Mouse (Mus musculus) layer of hippocampus, adult 2 months (tissue): ENCODE results near the gene Psme2. TPM values are rescaled to one million over a fixed set of nuclear protein-coding genes. Genes with fewer than 3 reads are reported as not detected.

ENCODE experiments used
- DNase-seq, 2 experiments: peaks; one replicate each; pipeline ENCODE4 v3.0.0; 2022; ENCODE audit warnings: low spot score in 2 of 2
- H3K27ac ChIP-seq: fragments of 200-600 bp; 2 replicates; pipeline ENCODE4 v1.8.1; 2022
- H3K4me3 ChIP-seq: fragments of 200-600 bp; 2 replicates; pipeline ENCODE4 v1.8.1; 2022; ENCODE audit warnings: mild to moderate bottlenecking
- CTCF ChIP-seq: fragments of 200-600 bp; conservative IDR thresholded peaks from 2 replicates; pipeline ENCODE4 v1.8.1; 2022; ENCODE audit warnings: antibody characterized with exemption, mild to moderate bottlenecking, moderate library complexity
- total RNA-seq, 2 experiments: library from RNA; stranded (reverse); gene quantifications; 2 replicates each; pipeline ENCODE4 v1.2.3; 2021

Gene Psme2
- total RNA-seq, 2 experiments from 2014 or later: 45.2 to 60.4 TPM

DNA sequence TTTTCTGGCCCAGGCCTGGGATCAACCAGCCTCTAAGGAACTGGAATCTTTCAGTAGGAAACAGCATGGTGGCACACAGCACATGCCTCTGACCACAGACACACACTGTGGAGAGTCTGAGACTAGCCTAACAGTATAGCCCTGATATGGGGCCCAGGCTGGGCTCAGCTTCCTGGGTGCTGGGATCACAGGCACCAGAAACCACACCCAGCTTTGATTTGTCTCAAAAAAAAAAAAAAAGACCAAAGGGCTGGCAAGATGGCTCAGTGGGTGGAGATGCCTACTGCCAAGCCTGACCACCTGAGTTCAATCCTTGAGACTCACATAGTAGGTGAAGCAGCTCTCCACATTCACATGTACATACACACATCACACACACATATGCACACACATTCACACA is 36.3 kb downstream of the Psme2 start:
- DNase-seq: no peak

GRCm38 (mm10) chr14:55551794-55552193 is 39.1 kb downstream of the Psme2 start:
- TF ChIP-seq CTCF: no peak
- H3K27ac ChIP-seq: no peak overlapping the region
- DNase-seq: no peak
- no peak overlapping the region for H3K4me3 ChIP-seq

More for the DNA sequence above, 36.3 kb downstream of the Psme2 start:
- no peak for TF ChIP-seq CTCF
- Histone ChIP-seq H3K4me3 (no peak overlapping the region), H3K27ac (no peak overlapping the region)

DNA sequence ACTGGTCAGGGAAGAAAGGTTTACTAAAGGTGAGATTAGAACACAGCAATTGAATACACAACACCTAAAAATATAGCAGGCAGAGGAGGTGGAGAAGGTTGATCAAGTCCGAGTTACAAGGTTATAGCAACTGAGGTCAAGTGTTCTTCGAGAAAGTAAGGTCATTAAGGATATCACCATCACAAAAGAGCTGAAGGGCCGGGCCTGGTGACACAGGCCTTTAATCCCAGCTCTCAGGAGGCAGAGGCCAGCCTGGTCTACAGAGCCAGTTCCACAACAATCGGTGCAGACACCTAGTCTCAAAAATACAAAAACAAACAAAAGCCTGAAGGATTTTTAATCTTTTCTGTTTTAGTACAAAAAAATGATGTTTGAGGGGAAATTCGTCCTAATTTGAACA is 39.6 kb downstream of the Psme2 start:
- no peak for DNase-seq
- TF ChIP-seq CTCF: no peak
- H3K27ac ChIP-seq: no peak overlapping the region
- H3K4me3 ChIP-seq: no peak overlapping the region

DNA sequence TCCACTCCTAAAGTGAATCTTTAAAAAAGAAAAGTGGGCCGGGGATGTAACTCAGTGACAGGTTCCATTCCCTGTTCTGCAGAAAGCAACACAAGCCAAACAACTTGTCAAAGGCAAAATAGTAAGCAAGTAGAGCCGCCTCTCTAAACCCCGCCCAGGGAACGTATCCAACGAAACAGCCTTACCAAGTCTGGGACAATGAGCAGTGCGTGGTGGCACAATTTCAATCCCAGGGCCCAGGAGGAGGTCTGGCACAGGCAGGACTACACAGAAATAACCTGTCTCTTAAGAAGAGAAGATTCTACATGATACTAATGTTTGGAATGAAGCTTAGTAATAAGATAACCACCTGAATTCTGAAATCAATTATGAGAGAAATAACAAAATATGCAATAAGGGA is 40.7 kb downstream of the Psme2 start:
- H3K4me3 ChIP-seq: no peak overlapping the region
- DNase-seq: no peak
- no peak overlapping the region for H3K27ac ChIP-seq
- 0 out of 2 replicates have a peak, but pooled peaks have one; percentile 0 for TF ChIP-seq CTCF

- no peak for DNase-seq
- peak overlapping the region; percentile 52; the same call in 1 of the 2 replicates for H3K27ac ChIP-seq
- no peak overlapping the region for H3K4me3 ChIP-seq
- TF ChIP-seq CTCF: no peak
Observed at GRCm38 (mm10) chr14:55544334-55544733, 46.6 kb downstream of the Psme2 start.

GRCm38 (mm10) chr14:55542268-55542667 is 48.6 kb downstream of the Psme2 start:
- no peak for DNase-seq
- no peak overlapping the region for H3K27ac ChIP-seq
- TF ChIP-seq CTCF: no peak
- H3K4me3 ChIP-seq: no peak overlapping the region

DNA sequence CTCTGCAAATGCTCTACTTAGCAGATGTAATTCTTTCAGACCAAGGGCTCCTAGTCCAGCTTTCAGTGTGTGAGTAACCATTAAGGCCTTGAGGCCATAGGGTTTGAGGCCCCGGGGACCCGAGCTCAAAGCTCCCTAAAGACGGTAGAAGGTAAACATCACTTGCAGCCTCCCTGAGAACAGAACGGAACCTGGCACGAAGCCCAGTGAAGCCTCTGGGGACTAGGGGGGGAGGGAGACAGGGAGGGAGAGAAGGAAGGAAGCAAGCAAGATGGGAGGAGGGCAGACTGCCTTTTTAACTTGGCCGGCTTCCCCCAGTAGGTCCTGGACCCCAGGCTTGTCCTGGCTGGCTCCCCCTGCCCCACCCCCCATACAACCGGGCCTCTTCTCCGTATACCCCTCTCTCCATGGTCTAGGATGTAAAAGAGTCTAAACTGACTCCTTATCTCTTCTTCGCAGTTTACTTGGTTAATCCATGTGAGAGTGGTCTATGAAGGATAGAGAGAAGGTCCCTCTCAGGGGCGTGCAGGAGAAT is 50.1 kb downstream of the Psme2 start:
- Histone ChIP-seq H3K4me3 (peak overlapping the region; percentile 80), H3K27ac (peak overlapping the region; percentile 92)
- DNase-seq: peak; percentile 76 to 77
- TF ChIP-seq CTCF: no peak

- H3K27ac ChIP-seq: peak within 1 kb of the TSS; percentile 92
- TF ChIP-seq CTCF: no peak
- peak; percentile 63 to 77 for DNase-seq
- H3K4me3 ChIP-seq: peak within 1 kb of the TSS; percentile 80
Observed at GRCm38 (mm10) chr14:55540067-55540786, 50.7 kb downstream of the Psme2 start, which contains the start of gene Pck2. Gene Pck2 (plus strand): TSS chr14:55540266.

Other genes starting within 250 kb of the Psme2 start
- 10 to 100 TPM; 18.6 to 23.7 TPM for gene Dhrs4, start 112.4 kb downstream of the Psme2 start, total RNA-seq
- gene Carmil3, start 100.5 kb downstream of the Psme2 start, total RNA-seq: 10 to 100 TPM; 57.9 to 64.4 TPM
- 100 to 1,000 TPM; 723 to 730 TPM for gene Cpne6, start 80.7 kb downstream of the Psme2 start, total RNA-seq
- 1 to 10 TPM; 2.2 to 3.6 TPM for gene Nrl, start 66.1 kb downstream of the Psme2 start, total RNA-seq
- 10 to 100 TPM; 45.0 to 47.6 TPM for gene Pck2, start 50.8 kb downstream of the Psme2 start, total RNA-seq
- gene Dcaf11, start 31.1 kb downstream of the Psme2 start, total RNA-seq: 10 to 100 TPM; 84.2 to 87.6 TPM
- under 1 TPM in 1 of 2 experiments, not detected in 1; 0.92 TPM for gene A730061H03Rik, start 30.7 kb downstream of the Psme2 start, total RNA-seq
- not detected for gene Fitm1, start 15.5 kb downstream of the Psme2 start, total RNA-seq
- 10 to 100 TPM; 55.5 to 61.2 TPM for gene Psme1, start 13.0 kb downstream of the Psme2 start, total RNA-seq
- gene Emc9, start 5.8 kb downstream of the Psme2 start, total RNA-seq: 10 to 100 TPM; 43.5 to 49.7 TPM
- 10 to 100 TPM; 46.3 to 47.0 TPM for gene Rnf31, start 595 bp upstream of the Psme2 start, total RNA-seq
- gene Irf9, start 12.5 kb upstream of the Psme2 start, total RNA-seq: 10 to 100 TPM; 11.6 to 12.1 TPM
- gene Rec8, start 26.9 kb upstream of the Psme2 start, total RNA-seq: 1 to 10 TPM; 1.9 to 2.5 TPM
- gene Ipo4, start 44.8 kb upstream of the Psme2 start, total RNA-seq: 100 to 1,000 TPM; 139 to 142 TPM
- 1 to 10 TPM; 2.6 to 6.5 TPM for gene Gm49378, start 46.8 kb upstream of the Psme2 start, total RNA-seq
- 10 to 100 TPM; 40.4 to 45.8 TPM for gene Tm9sf1, start 52.7 kb upstream of the Psme2 start, total RNA-seq
- 1 to 10 TPM in 1 of 2 experiments, under 1 TPM in 1; 0.96 to 1.6 TPM for gene Tssk4, start 59.1 kb upstream of the Psme2 start, total RNA-seq
- gene Mdp1, start 69.4 kb upstream of the Psme2 start, total RNA-seq: 10 to 100 TPM; 51.2 to 55.4 TPM
- 10 to 100 TPM; 26.0 to 26.1 TPM for gene Gmpr2, start 80.8 kb upstream of the Psme2 start, total RNA-seq
- 100 to 1,000 TPM; 301 to 309 TPM for gene Nedd8, start 81.0 kb upstream of the Psme2 start, total RNA-seq
- gene Tinf2, start 90.7 kb upstream of the Psme2 start, total RNA-seq: 10 to 100 TPM; 15.2 to 16.2 TPM
- not detected for gene Tgm1, start 122.8 kb upstream of the Psme2 start, total RNA-seq
- 10 to 100 TPM; 44.9 to 49.5 TPM for gene Rabggta, start 131.2 kb upstream of the Psme2 start, total RNA-seq
- 10 to 100 TPM; 82.4 to 91.1 TPM for gene Dhrs1, start 154.6 kb upstream of the Psme2 start, total RNA-seq
- gene Nop9, start 154.6 kb upstream of the Psme2 start, total RNA-seq: 10 to 100 TPM; 11.8 to 13.1 TPM
- gene Cideb, start 167.3 kb upstream of the Psme2 start, total RNA-seq: 1 to 10 TPM; 1.4 to 1.6 TPM
- gene Ltb4r2, start 170.3 kb upstream of the Psme2 start, total RNA-seq: under 1 TPM in 1 of 2 experiments, not detected in 1; 0.22 TPM
- gene Ltb4r1, start 174.8 kb upstream of the Psme2 start, total RNA-seq: not detected
- 1 to 10 TPM; 4.4 to 5.6 TPM for gene Adcy4, start 193.0 kb upstream of the Psme2 start, total RNA-seq
- 1 to 10 TPM; 1.2 to 2.9 TPM for gene Ripk3, start 197.8 kb upstream of the Psme2 start, total RNA-seq
- gene Nfatc4, start 232.0 kb upstream of the Psme2 start, total RNA-seq: 1 to 10 TPM; 2.6 TPM